Mouse (Mus musculus) spleen, adult 2 months (tissue): ENCODE results near the gene B3gnt7. TPM values are rescaled to one million over a fixed set of nuclear protein-coding genes. Genes with fewer than 3 reads are reported as not detected.
"Not testable (repeated sequence)": the region's sequence is repeated elsewhere in the genome, so short reads cannot be mapped to it uniquely, and the experiment has no call there.

Experiments used
- DNase-seq, 2 experiments: peaks; one replicate each; pipeline versions ENCODE4 v3.0.0 to v3.0.0-alpha.2; 2012 to 2021; ENCODE audit warnings: low spot score in 2 of 2, low read depth in 1 of 2
- H3K27ac ChIP-seq: fragments of 200-500 bp; 2 replicates; pipeline ENCODE4 v1.5.1; 2012; ENCODE audit warnings: low read length, inconsistent platforms; ENCODE audit not compliant: insufficient read depth
- H3K27me3 ChIP-seq: fragments of 200-500 bp; 2 replicates; pipeline ENCODE4 v1.6.1; 2012; ENCODE audit warnings: mild to moderate bottlenecking, moderate library complexity, low read length, inconsistent platforms; ENCODE audit not compliant: control insufficient read depth, insufficient read depth
- H3K36me3 ChIP-seq: fragments of 200-500 bp; 2 replicates; pipeline ENCODE4 v1.6.1; 2012; ENCODE audit warnings: mild to moderate bottlenecking, low read length, inconsistent platforms; ENCODE audit not compliant: control insufficient read depth, insufficient read depth
- H3K4me1 ChIP-seq: fragments of 200-500 bp; 2 replicates; pipeline ENCODE4 v1.6.1; 2011; ENCODE audit warnings: inconsistent platforms; ENCODE audit not compliant: control insufficient read depth, insufficient read depth, insufficient read length
- H3K4me3 ChIP-seq: fragments of 200-500 bp; 2 replicates; pipeline ENCODE4 v1.5.1; 2011; ENCODE audit warnings: mild to moderate bottlenecking, inconsistent platforms; ENCODE audit not compliant: insufficient read depth, insufficient read length; ENCODE audit errors: extremely low read depth
- CTCF ChIP-seq: fragments of 200-500 bp; IDR thresholded peaks from 2 replicates; pipeline ENCODE4 v1.5.1; 2011; ENCODE audit warnings: mild to moderate bottlenecking, inconsistent platforms; ENCODE audit not compliant: insufficient read depth, insufficient read length, insufficient replicate concordance; ENCODE audit errors: extremely low read depth
- POLR2A ChIP-seq: fragments of 200-500 bp; IDR thresholded peaks from 2 replicates; pipeline ENCODE4 v1.6.1; 2011; ENCODE audit warnings: low read depth, low read length, inconsistent platforms
- WGBS: fragments of 180-500 bp; shearing (Covaris S2); methylation state at CpG from one replicate; pipeline ENCODE4 v1.1.7; 2018; 5-methylcytosine and 5-hydroxymethylcytosine counted together
- polyA plus RNA-seq: library from polyadenylated mRNA; depleted of rRNA; stranded (reverse); fragments of >200 nt; gene quantifications from 2 replicates; pipeline ENCODE4 v1.2.3, GENCODE M21; 2012

The B3gnt7 gene
- polyA plus RNA-seq, 1 experiment = 2.3 TPM

GRCm38 (mm10) chr1:86336330-86336729 is 33.7 kb downstream of the B3gnt7 start:
- TF ChIP-seq POLR2A = no peak
- no peak for TF ChIP-seq CTCF
- no peak for DNase-seq
- WGBS = 59% methylated on average over 2 of the region's 2 CpGs
- Histone ChIP-seq H3K27me3 (0 out of 2 replicates have a peak, but pooled peaks cover 1% of the 10 kb centered on the region), H3K4me3 (no peak overlapping the region), H3K36me3 (no peaks in the 10 kb centered on the region), H3K4me1 (no peaks in the 10 kb centered on the region), H3K27ac (no peak overlapping the region)

- WGBS = 29% methylated on average over 4 of the region's 4 CpGs
- Histone ChIP-seq H3K27me3 (0 out of 2 replicates have a peak, but pooled peaks cover 1% of the 10 kb centered on the region), H3K4me3 (no peak overlapping the region), H3K27ac (no peak overlapping the region), H3K4me1 (no peaks in the 10 kb centered on the region), H3K36me3 (no peaks in the 10 kb centered on the region)
- peak; percentile 70; the same call in 1 of the 2 replicates for TF ChIP-seq CTCF
- no peak for TF ChIP-seq POLR2A
- DNase-seq = peak; percentile 69 to 75
These were observed 36.7 kb downstream of the B3gnt7 start for GRCm38 (mm10) chr1:86339156-86339812.

- 100% methylated on average over 2 of the region's 2 CpGs for WGBS
- DNase-seq, H3K4me1 ChIP-seq, H3K27me3 ChIP-seq, H3K36me3 ChIP-seq, H3K4me3 ChIP-seq, H3K27ac ChIP-seq: not testable (repeated sequence)
These were observed 38.5 kb downstream of the B3gnt7 start for GRCm38 (mm10) chr1:86341096-86341495.

GRCm38 (mm10) chr1:86342371-86342770 is 39.7 kb downstream of the B3gnt7 start:
- TF ChIP-seq POLR2A (no peak), CTCF (no peak)
- Histone ChIP-seq H3K4me1 (no peaks in the 10 kb centered on the region), H3K4me3 (no peak overlapping the region), H3K27me3 (no peaks in the 10 kb centered on the region), H3K36me3 (no peaks in the 10 kb centered on the region; the same call in none of the 2 replicates), H3K27ac (no peak overlapping the region)
- WGBS = 88% methylated on average over 2 of the region's 2 CpGs
- no peak for DNase-seq

DNA sequence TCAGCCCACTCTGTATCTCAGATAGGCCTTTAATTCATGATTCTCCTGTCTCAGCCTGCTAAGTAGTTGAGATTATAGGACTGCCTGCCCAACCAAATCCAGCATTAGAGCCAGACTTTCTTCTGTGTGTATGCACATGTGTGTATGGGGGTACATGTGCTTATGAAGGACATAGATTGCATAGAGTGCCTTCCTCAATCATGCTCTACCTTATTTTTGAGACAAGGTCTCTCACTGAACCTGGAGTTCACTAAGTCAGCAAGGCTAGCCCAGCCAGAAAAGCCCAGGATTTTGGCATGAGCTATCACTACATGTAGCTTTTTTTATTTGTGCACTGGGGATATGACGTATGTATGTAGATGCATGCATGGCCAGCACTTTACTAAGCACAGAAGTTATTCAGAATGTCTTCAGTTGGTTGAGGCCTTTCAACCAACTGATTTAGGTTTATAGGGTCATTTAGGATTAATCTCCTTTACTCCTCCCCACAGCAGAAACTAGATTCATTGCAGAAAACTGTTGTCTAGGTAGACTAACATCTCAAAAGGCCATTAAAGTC is 40.5 kb downstream of the B3gnt7 start:
- H3K4me3 ChIP-seq = no peak overlapping the region
- no peaks in the 10 kb centered on the region; the same call in none of the 2 replicates for H3K36me3 ChIP-seq
- TF ChIP-seq CTCF (no peak), POLR2A (no peak)
- H3K4me1 ChIP-seq = no peaks in the 10 kb centered on the region
- no peaks in the 10 kb centered on the region for H3K27me3 ChIP-seq
- 95% methylated on average over 1 of the region's 1 CpGs for WGBS
- H3K27ac ChIP-seq = no peak overlapping the region
- no peak for DNase-seq

- Histone ChIP-seq H3K36me3 (peaks cover 3% of the 10 kb centered on the region), H3K27me3 (no peaks in the 10 kb centered on the region), H3K27ac (peak overlapping the region; percentile 41; the same call in 1 of the 2 replicates), H3K4me1 (no peaks in the 10 kb centered on the region), H3K4me3 (no peak overlapping the region)
- no peak for TF ChIP-seq CTCF
- no peak for TF ChIP-seq POLR2A
- 24% methylated on average over 4 of the region's 4 CpGs for WGBS
- DNase-seq = no peak
These were observed 41.6 kb downstream of the B3gnt7 start for GRCm38 (mm10) chr1:86343969-86344861.

- no peaks in the 10 kb centered on the region for H3K27me3 ChIP-seq
- H3K36me3 ChIP-seq = peaks cover 11% of the 10 kb centered on the region
- 79% methylated on average over 4 of the region's 4 CpGs for WGBS
- H3K4me3 ChIP-seq = no peak overlapping the region
- no peak overlapping the region for H3K27ac ChIP-seq
- TF ChIP-seq CTCF = no peak
- no peak for TF ChIP-seq POLR2A
- H3K4me1 ChIP-seq = no peaks in the 10 kb centered on the region
- no peak for DNase-seq
These were observed 42.4 kb downstream of the B3gnt7 start for GRCm38 (mm10) chr1:86345069-86345468.
